Mouse (Mus musculus): Measurements from ENCODE around the gene Nr2f2. TPM values are rescaled to one million over a fixed set of nuclear protein-coding genes. Genes with fewer than 3 reads are reported as not detected.

The Nr2f2 gene
- total RNA-seq, 2 experiments from 2014 or later = 68.7 to 96.1 TPM

DNA sequence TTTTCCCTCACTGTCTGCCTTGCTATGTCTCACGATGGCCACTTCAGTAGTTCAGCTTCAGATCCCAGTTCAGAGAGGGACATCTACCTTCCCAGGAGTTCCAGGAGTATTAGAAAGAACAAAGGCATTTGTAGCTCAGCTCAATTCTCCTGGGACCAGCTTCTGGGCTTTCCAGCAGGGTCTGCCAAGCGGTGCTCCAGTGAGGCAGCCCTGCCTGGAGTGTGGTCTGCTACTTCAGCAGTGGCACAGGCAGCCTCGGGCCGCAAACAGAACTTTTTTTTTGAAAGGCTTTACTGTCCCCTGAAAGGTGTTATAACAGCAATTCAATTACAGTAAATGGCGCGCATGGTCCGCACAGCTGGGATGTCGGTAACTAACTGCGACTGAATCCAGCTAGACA is 42.5 kb downstream of the Nr2f2 start:
- DNase-seq = no peak
- intact Hi-C loops (cut with DNase I) = loop anchor here (10.0 kb wide), 1 partner anchor 149 kb away; no protein-coding TSS in a partner anchor

DNA sequence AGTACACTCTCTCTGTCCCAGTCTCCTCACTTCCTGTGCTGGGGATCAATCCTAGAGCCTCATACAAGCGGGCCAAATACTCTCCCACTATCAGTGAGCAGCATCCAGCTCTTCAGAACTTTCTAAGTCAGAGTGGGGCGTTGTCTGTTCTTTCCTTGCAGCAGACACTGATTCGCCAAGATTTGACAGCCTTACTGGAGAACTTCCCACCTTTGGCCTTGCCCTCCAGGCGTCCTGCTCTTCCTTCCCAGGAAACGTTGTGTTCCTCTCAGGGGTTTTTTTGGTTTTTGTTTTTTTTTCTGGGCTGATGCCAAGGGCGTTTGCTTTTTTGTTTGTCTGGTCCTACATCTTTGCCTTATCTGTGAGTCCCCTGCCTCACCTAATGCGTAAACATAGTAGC is 60.8 kb downstream of the Nr2f2 start:
- DNase-seq = no peak
- intact Hi-C loops (cut with DNase I) = no loop called here

DNA sequence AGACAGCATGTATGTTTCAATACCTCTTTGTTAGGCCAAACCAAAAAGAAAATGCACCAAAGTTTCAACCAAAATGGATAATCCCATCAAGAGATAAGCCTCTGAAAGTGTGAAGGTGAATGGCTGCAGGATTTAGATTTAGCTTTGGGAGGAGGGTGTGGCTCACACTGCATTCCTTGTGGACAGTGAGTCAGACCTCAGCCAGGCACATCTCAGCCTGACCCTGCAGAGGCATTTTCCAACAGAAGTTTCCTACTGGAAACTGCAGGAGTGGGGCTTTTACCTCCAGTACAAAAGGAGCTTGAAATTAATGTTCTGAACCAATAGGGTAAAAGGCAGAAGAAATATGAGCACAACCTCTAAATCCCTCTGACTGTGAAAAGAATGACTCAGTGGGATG is 62.1 kb downstream of the Nr2f2 start:
- intact Hi-C loops (cut with DNase I) = no loop called here
- no peak for DNase-seq

Measured in left cerebral cortex, postnatal 4 days (tissue).